Comparison of ENCODE assay signal across 8 mouse cellular contexts in the genomic region with DNA sequence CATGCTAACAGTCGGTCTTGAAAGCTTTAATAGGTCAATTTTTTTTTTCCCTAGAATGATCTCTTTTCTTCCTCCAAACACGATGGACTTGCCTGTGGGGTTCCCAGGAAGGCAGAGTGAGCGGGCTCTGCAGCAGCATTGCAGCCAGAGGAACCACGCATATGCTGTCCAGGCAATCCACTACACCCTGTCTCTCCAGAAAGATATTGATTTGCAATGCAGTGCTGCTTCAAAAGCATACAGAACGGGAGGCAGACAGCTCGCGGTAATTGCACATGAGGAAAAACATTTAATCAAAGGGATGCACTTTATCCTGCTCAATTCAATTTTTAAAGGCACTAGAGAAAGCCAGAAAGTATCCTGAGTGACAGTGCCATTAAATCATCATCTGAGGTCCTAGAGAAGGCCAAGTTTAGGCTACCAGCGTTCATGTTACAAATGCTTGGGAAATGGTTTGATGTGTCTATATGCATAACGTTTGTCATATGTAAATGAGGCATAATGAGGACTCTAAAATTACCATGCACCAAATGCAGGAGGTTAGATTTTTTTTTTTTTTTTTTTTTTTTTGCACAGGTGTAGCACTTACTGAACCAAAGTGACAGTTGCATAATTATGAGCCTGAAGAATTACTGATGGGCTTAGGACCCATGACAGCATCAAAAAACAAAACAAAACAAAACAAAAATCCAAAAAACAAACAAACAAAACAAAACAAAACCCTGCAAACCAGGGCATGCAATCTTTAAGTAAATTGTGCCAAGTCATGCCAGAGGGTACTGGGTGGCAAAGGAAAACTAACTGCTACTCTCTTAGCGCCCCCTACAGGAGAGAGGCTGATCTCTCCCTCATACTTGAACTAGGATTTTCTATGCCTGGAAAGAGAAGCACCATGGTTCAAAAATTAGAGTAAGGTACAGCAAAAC.
A peak's percentile ranks its signal among the peaks of the same experiment; 100 is the strongest.
DNase-seq lines count a peak whose midpoint lies in the region; ATAC-seq and TF ChIP-seq lines count a peak whose summit lies in the region.

No protein-coding gene starts in this region.

- peak; percentile 7 for DNase-seq in thymus, postnatal 14 days
- DNase-seq in thymus, postnatal 10 days (ENCODE audit: low spot score in 2 of 2): no peak
- peak; percentile 33 to 51 for DNase-seq in cerebellum, adult 2 months
- DNase-seq in forelimb bud, embryonic 11.5 days (ENCODE audit: low read depth, low spot score): peak; percentile 30
- peak; percentile 75 to 78 for DNase-seq in left cerebral cortex, adult 2 months (ENCODE audit: extremely low spot score in 1 of 2, low spot score in 2 of 2)
- peak; percentile 29 to 66 for DNase-seq in spleen, postnatal 4 days (ENCODE audit: low spot score in 2 of 2)

- no peaks in the 10 kb centered on the region for H3K9me3 ChIP-seq in hindbrain, embryonic 15.5 days
- no peaks in the 10 kb centered on the region for H3K9me3 ChIP-seq in midbrain, embryonic 12.5 days

- no peak for TF ChIP-seq POLR2A in cerebellum, adult 2 months (IDR thresholded peaks at IDR 0.05; ENCODE audit: borderline replicate concordance, insufficient read depth, low read length)

- H3K4me1 ChIP-seq in cerebellum, adult 2 months (ENCODE audit: control insufficient read depth, insufficient read depth, low read length): peaks cover 3% of the 10 kb centered on the region; the same call in 1 of the 2 replicates
- peaks cover 34% of the 10 kb centered on the region for H3K4me1 ChIP-seq in hindbrain, embryonic 15.5 days (replicated peaks)
- H3K4me1 ChIP-seq in midbrain, embryonic 12.5 days: peaks cover 19% of the 10 kb centered on the region

- no peak overlapping the region for H3K4me3 ChIP-seq in cerebellum, adult 2 months (replicated peaks; ENCODE audit: insufficient read depth, low read depth, low read length)
- peak overlapping the region; percentile 40 for H3K4me3 ChIP-seq in hindbrain, embryonic 15.5 days
- peak overlapping the region; percentile 62 for H3K4me3 ChIP-seq in left cerebral cortex, adult 2 months
- H3K4me3 ChIP-seq in midbrain, embryonic 12.5 days: peak overlapping the region; percentile 7; the same call in 1 of the 2 replicates

- peak overlapping the region; percentile 54 for H3K9ac ChIP-seq in hindbrain, embryonic 15.5 days
- no peak overlapping the region for H3K9ac ChIP-seq in midbrain, embryonic 12.5 days (replicated peaks)

- peak overlapping the region; percentile 61 for H3K4me2 ChIP-seq in hindbrain, embryonic 15.5 days
- peak overlapping the region; percentile 40 for H3K4me2 ChIP-seq in midbrain, embryonic 12.5 days (replicated peaks)

- TF ChIP-seq CTCF in cerebellum, adult 2 months (IDR thresholded peaks at IDR 0.05; ENCODE audit: borderline replicate concordance, insufficient read depth, low read depth, low read length): peak; percentile 39; the same call in 1 of the 2 replicates
- TF ChIP-seq CTCF in left cerebral cortex, adult 2 months (IDR thresholded peaks at IDR 0.05): peak; percentile 92

- 33% methylated on average over 10 of the region's 10 CpGs for whole genome bisulfite sequencing in cerebellum, adult 2 months
- WGBS in hindbrain, embryonic 15.5 days: 10% methylated on average over 10 of the region's 10 CpGs
- 31% methylated on average over 10 of the region's 10 CpGs for WGBS in midbrain, embryonic 12.5 days

- no peaks in the 10 kb centered on the region for H3K27me3 ChIP-seq in cerebellum, adult 2 months (ENCODE audit: control insufficient read depth, insufficient read depth, low read length)
- no peaks in the 10 kb centered on the region for H3K27me3 ChIP-seq in hindbrain, embryonic 15.5 days
- H3K27me3 ChIP-seq in midbrain, embryonic 12.5 days: no peaks in the 10 kb centered on the region

- H3K36me3 ChIP-seq in hindbrain, embryonic 15.5 days: no peaks in the 10 kb centered on the region
- no peaks in the 10 kb centered on the region for H3K36me3 ChIP-seq in midbrain, embryonic 12.5 days

- ATAC-seq in hindbrain, embryonic 15.5 days (ENCODE audit: low FRiP score, low read depth): peak; percentile 73
- peak; percentile 59 for ATAC-seq in midbrain, embryonic 12.5 days (ENCODE audit: low FRiP score, low read depth)

- intact Hi-C loops in left cerebral cortex, adult 2 months (cut with DNase I): loop anchor here (1.0 to 2.0 kb wide), 3 partner anchors 115 to 304 kb away; no protein-coding TSS in a partner anchor

- no peak overlapping the region for H3K27ac ChIP-seq in cerebellum, adult 2 months (ENCODE audit: insufficient read depth, low read length)
- peak overlapping the region; percentile 87 for H3K27ac ChIP-seq in hindbrain, embryonic 15.5 days (replicated peaks)
- H3K27ac ChIP-seq in left cerebral cortex, adult 2 months: peak overlapping the region; percentile 93
- H3K27ac ChIP-seq in midbrain, embryonic 12.5 days (replicated peaks): peak overlapping the region; percentile 66

Comparison
In these comparisons a context has a peak if more than half of its experiments do, and no peak if none do; other contexts are left out.
1. DNase-seq: peak in thymus, postnatal 14 days (single experiment), cerebellum, adult 2 months (2 of 2), forelimb bud, embryonic 11.5 days (single experiment), left cerebral cortex, adult 2 months (2 of 2) and spleen, postnatal 4 days (2 of 2); none in thymus, postnatal 10 days (0 of 2).